Mouse (Mus musculus) embryonic facial prominence, embryonic 12.5 days (tissue): ENCODE data around the gene Zfp69. TPM values are rescaled to one million over a fixed set of nuclear protein-coding genes. Genes with fewer than 3 reads are reported as not detected.

Experiments used
- ATAC-seq: fragments of 200-750 bp; cut with Nextera tagmentation; 2 replicates; pipeline ENCODE4 v1.8.0; 2017; ENCODE audit not compliant: insufficient number of reproducible peaks, insufficient read depth, low FRiP score, low TSS enrichment
- H3K27ac ChIP-seq: fragments of 300-500 bp; sonication (generic); 2 replicates; pipeline ENCODE4 v1.5.1; 2016; ENCODE audit warnings: mild to moderate bottlenecking
- H3K27me3 ChIP-seq: fragments of 300-500 bp; sonication (generic); 2 replicates; pipeline ENCODE4 v1.6.1; 2016; ENCODE audit warnings: mild to moderate bottlenecking, moderate library complexity
- H3K36me3 ChIP-seq: fragments of 300-500 bp; sonication (generic); 2 replicates; pipeline ENCODE4 v1.6.1; 2016; ENCODE audit warnings: mild to moderate bottlenecking
- H3K4me1 ChIP-seq: fragments of 300-500 bp; sonication (generic); 2 replicates; pipeline ENCODE4 v1.6.1; 2016
- H3K4me2 ChIP-seq: fragments of 300-500 bp; sonication (generic); replicated peaks from 2 replicates; pipeline ENCODE4 v1.6.1; 2016; ENCODE audit warnings: mild to moderate bottlenecking, moderate library complexity
- H3K4me3 ChIP-seq: fragments of 300-500 bp; sonication (generic); 2 replicates; pipeline ENCODE4 v1.5.1; 2016; ENCODE audit warnings: mild to moderate bottlenecking
- H3K9ac ChIP-seq: fragments of 300-500 bp; sonication (generic); 2 replicates; pipeline ENCODE4 v1.6.1; 2016; ENCODE audit warnings: mild to moderate bottlenecking, moderate library complexity
- H3K9me3 ChIP-seq: fragments of 300-500 bp; sonication (generic); 2 replicates; pipeline ENCODE4 v1.6.1; 2016; ENCODE audit warnings: mild to moderate bottlenecking, moderate library complexity
- WGBS: fragments of 180-500 bp; shearing (Covaris S2); methylation state at CpG from one replicate; pipeline ENCODE4 v1.1.7; 2016; 5-methylcytosine and 5-hydroxymethylcytosine counted together
- microRNA-seq: library from miRNA; unstranded; fragments of <30 nt; microRNA quantifications from one replicate; pipeline ENCODE4, GENCODE M21; 2017
- polyA plus RNA-seq: library from polyadenylated mRNA; unstranded; fragments of >200 nt; fragmentation: Nextera tagmentation; extraction: Ambion mirVana; gene quantifications from 2 replicates; pipeline ENCODE4 v1.2.1, GENCODE M21; 2016

The Zfp69 gene
- polyA plus RNA-seq, 1 experiment from 2014 or later: 11.2 TPM

- Histone ChIP-seq H3K27ac (no peak overlapping the region), H3K4me2 (no peak overlapping the region), H3K9ac (no peak overlapping the region), H3K36me3 (no peaks in the 10 kb centered on the region), H3K4me1 (peaks cover 21% of the 10 kb centered on the region), H3K27me3 (no peaks in the 10 kb centered on the region), H3K4me3 (no peak overlapping the region), H3K9me3 (no peaks in the 10 kb centered on the region)
- 61% methylated on average over 6 of the region's 6 CpGs for WGBS
- no peak for ATAC-seq
Observed at GRCm38 (mm10) chr4:120880731-120881432, 70.6 kb downstream of the Zfp69 start.

Small RNA genes within 50 kb of the gene (microRNA-seq; reads per million reads assigned to microRNA genes)
- 0.54 reads per million for gene Mir7015

Other genes starting within 250 kb of the Zfp69 start
- 6.9 TPM in 2 replicates for gene Kcnq4, start 203.1 kb downstream of the Zfp69 start, polyA plus RNA-seq
- gene Nfyc, start 120.1 kb downstream of the Zfp69 start, polyA plus RNA-seq: 106 and 117 TPM in 2 replicates
- 3.8 and 4.2 TPM in 2 replicates for gene Rims3, start 96.9 kb downstream of the Zfp69 start, polyA plus RNA-seq
- 31.1 and 33.1 TPM in 2 replicates for gene Exo5, start 26.7 kb downstream of the Zfp69 start, polyA plus RNA-seq
- gene Smap2, start 65.5 kb upstream of the Zfp69 start, polyA plus RNA-seq: 19.3 and 22.6 TPM in 2 replicates
- 61.6 and 62.4 TPM in 2 replicates for gene Col9a2, start 87.7 kb upstream of the Zfp69 start, polyA plus RNA-seq
- gene Zmpste24, start 146.5 kb upstream of the Zfp69 start, polyA plus RNA-seq: 23.0 and 25.2 TPM in 2 replicates
- gene Tmco2, start 157.5 kb upstream of the Zfp69 start, polyA plus RNA-seq: not detected in 2 replicates